Mouse (Mus musculus) heart, postnatal 10 days (tissue): ENCODE measurements around the gene Rasgrp4. TPM values are rescaled to one million over a fixed set of nuclear protein-coding genes. Genes with fewer than 3 reads are reported as not detected.
"Not testable (repeated sequence)": the region's sequence is repeated elsewhere in the genome, so short reads cannot be mapped to it uniquely, and the experiment has no call there.

Source experiments
- DNase-seq, 2 experiments: peaks; one replicate each; pipeline ENCODE4 v3.0.0; 2021
- intact Hi-C: fragments of 180-260 bp; cut with DNase I; formaldehyde crosslinking; loops from one replicate; pipeline ENCODE4 v1.15.1; 2025
- total RNA-seq, 2 experiments: library from RNA; stranded (reverse); gene quantifications; 2 replicates each; pipeline ENCODE4 v1.2.3; 2021

Rasgrp4 gene
- total RNA-seq, result 1 to 10 TPM; 1.1 to 2.1 TPM

DNA sequence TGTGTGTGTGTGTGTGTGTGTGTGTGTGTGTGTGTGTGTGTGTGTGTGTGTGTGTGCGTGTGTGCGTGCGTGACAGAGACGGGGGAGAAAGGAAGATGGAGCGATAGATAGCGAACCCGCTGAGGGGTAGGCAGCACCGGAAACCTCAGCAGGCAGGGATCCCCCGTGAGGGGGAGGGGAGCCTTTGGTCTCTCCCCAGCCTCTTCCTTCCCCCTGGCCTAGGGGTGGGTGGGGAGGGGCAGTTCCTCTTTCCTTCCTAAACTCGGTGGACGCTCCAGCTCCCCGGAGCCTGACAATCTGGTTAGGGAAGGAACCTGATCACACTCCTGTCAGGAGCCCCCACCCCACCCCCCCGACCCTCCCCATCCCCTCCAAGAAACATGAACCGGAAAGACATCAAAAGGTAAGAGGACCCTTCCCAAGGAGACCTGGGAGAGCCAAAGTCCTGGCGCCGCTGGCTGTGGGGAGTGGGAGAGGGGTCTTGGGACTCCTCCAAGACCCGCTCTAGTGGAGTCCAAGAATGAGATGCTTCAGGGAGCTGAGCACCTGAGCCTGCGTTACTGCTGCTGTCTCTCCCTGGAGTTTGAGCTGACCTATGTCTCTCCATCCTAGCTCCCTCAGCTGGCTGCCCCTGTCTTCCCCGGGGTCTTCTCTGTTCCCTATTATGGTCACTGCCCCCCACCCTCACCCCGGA, at the start of gene Rasgrp4:
Rasgrp4 (plus strand) TSS at position 159 of the 694 bp plus-strand sequence.
- intact Hi-C loops, result no loop called here
- peak; percentile 34 to 35 for DNase-seq

- intact Hi-C loops, result loop anchor here (10.0 kb wide), 1 partner anchor 451 kb away; the partner anchor contains the start of gene Acp7
- DNase-seq, result no peak
Measured at GRCm38 (mm10) chr7:29085981-29086380, 48.7 kb upstream of the Rasgrp4 start.

- DNase-seq, result no peak
- intact Hi-C loops, result loop anchor here (10.0 kb wide), 1 partner anchor 452 kb away; the partner anchor contains the start of gene Acp7
Measured at GRCm38 (mm10) chr7:29086902-29087301, 47.7 kb upstream of the Rasgrp4 start.

DNA sequence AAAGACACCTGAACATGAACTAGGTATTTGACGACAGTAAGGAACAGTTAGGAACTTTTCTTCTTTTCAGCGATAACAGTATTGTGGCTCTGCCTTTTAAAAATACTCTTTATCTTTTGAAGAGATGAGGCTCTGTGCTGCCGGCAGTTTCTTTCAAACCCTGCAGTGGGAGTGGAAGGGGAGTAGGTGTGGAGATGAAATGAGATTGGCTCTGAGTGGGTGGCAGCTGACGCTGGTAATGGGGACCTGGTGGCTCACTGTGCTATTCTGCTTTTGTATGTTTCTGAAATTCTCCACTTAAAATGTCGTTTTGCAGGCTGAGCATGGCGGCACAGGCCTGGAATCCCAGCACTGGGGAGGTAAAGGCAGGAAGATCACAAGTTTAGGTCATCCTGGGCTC, 45.8 kb upstream of the Rasgrp4 start:
- intact Hi-C loops, result loop anchor here (10.0 kb wide), 1 partner anchor 454 kb away; the partner anchor contains the start of gene Acp7
- DNase-seq, result no peak

- intact Hi-C loops, result no loop called here
- no peak for DNase-seq
Measured at GRCm38 (mm10) chr7:29097131-29097530, 37.5 kb upstream of the Rasgrp4 start.

DNA sequence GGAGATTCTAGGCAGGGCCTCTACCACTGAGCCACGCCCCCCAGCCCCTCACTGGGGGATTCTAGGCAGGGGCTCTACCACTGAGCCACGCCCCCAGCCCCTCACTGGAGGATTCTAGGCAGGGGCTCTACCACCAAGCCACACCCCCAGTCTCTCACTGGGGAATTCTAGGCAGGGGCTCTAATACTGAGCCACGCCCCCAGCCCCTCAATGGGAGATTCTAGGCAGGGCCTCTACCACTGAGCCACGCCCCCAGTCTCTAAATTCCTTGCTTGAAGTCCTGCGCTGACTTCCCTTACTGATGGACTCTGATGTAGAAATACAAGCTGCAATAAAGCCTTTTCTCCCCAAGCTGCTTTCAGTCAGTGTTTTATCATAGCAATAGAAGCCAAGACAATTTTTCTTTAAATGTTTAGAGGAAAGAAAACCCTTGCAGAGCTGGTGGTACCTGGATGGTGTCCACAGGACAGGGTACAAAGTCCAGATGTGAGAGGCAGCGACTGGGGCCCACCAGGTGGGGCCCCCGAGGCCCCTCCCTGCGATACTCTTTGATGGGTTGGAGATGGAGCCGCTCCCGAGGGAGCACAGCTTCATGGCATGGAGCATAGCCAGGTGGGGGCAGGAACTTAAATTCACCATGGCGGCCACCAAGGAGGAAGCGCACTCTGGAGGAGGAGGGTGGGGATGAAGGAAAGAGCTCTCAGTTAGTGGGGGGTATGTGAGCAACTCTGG, 33.2 kb upstream of the Rasgrp4 start:
- DNase-seq, result no peak
- intact Hi-C loops, result no loop called here

DNA sequence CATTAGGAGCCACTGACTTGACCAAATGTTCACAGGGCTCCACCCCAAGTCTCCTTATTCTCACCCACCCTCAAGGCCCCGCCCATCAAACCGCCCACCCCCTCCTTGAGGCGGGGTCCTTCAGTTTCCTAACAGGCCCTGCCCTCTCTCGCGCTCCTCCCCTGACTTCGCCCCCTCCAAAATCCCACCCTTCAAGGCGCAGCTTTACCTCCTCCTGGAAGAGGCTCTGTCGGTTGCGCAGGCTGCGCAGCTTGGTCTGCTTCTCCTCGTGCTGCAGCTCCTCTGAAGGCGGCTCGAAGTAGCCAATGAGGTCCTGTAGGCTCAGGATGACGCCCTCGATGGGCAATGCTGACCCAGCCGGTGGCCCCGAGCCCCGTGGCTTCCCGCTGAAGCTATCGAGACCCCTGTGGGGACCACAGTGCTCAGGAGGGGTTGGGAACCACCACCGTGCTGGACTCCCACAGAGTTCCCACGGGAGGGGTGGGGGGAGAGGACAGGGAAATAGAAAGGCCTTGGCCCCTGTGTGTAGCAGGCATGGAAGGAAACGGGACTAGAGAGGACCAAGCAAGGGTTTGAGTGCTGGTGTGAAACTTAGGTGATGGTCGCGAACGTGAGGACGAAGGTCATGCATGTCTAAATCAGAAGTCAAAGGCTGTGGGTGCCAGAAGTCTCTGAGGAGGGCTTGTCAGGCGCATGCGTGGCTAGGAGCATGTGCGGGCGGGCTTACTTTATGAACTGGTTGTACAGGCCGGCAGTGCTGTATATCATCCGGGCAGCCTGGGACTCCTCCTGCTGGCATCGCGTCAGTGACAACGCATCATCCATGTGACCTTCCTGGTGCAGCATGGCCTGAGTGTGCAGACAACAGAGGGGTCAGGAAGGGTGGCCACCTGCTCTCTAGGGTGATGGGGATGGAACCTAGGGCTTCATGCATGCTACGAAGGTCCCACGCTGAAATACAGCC, 25.4 kb upstream of the Rasgrp4 start:
- DNase-seq, result peak; percentile 52 to 57
- intact Hi-C loops, result no loop called here

DNA sequence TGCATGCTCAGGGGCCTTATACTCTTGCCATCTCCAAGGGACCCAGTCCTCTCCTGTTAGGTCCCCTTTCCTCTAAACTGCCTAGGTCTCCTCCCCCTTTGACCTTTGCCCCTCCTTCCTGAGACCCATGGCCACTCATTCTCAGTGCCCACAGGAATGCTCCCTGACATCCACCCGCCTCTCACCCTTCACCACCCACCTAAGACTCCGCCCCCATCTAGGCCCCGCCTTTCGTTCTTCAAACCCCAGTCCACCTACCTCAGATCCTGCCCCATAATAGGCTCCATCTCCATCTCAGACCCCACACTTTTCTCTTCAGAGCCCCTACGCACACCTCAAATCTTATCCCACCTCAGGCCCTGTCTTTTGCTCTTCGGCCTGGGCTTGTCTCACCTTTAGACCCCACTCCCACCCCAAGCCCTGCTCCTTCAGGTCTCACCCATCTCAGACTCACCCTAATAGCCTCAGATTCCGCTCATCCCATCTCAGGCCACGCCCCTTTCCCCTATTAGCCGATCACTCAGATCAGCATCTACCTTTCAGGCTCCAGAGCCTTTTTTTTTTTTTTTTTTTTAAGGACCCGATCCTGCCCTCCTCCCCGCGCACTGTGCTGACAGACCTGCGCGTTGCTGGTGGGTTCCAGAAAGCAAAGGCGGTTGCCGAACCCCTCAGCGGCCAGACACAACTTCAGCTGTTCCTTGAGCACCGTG, 16.4 kb upstream of the Rasgrp4 start:
- no peak for DNase-seq

DNA sequence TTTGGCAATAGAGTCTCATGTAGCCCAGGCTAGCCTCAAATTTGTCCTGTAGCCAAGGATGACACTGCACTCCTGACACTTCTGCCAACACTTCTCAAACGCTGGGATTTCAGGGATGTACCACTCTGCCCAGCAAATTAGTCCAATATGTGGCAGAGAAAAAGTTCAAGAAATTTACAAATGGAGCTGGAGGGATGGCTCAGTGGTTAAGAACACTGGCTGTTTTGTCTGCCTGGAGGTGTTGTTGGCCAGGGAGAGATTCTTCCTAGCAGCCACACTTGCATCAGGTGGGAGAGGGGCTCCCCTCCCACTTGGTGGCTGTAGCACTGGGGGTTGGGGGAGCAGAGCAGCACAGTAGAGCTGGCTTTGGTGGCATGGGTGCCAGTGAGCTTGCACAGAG, 15.1 kb upstream of the Rasgrp4 start:
- DNase-seq, result no peak
- intact Hi-C loops, result no loop called here

More for the DNA sequence above, 16.4 kb upstream of the Rasgrp4 start:
- intact Hi-C loops, result no loop called here

- no peak for DNase-seq
Measured at GRCm38 (mm10) chr7:29122821-29123220, 11.8 kb upstream of the Rasgrp4 start.

DNA sequence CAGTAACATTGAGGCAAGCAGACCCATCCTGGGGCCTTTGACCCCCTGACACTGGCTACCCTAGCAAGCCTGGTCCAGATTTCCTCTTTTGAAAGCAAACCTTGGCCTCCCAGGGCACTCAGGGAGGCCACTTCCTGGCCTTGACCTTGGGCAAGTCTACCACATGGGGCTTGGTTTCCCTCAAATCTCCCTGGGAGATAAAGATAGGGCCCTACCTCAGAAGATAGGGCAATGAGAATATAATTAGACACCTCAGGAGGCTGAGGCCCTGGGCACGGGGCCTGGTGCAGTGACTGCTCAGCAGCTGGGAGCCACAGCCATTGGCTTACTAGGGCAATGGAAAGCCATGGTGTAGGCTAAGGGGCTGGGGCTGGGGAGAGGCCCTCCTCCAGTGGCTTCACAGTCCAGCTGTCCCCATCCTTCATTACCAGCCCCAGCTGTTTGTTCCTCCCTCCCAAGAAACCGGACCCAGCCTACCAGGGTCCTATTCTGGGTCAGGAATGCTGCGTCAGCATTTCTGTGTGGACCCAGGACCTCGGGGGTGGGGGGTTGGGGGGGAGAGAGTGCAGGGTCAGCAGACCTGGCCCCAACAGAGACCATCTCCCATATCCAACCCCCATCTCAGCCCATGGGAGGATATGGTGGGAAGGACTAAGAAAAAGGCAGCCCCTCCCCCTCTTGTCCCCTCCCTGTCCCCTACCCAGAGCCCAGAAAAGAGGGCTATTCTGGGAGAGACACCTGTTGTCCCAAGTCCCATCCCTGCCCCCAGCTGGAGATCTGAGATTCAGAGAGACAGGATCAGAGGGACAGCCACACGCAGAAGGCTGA, 10.9 kb upstream of the Rasgrp4 start:
- intact Hi-C loops, result no loop called here
- no peak for DNase-seq

More at GRCm38 (mm10) chr7:29122821-29123220, 11.8 kb upstream of the Rasgrp4 start:
- intact Hi-C loops, result no loop called here

DNA sequence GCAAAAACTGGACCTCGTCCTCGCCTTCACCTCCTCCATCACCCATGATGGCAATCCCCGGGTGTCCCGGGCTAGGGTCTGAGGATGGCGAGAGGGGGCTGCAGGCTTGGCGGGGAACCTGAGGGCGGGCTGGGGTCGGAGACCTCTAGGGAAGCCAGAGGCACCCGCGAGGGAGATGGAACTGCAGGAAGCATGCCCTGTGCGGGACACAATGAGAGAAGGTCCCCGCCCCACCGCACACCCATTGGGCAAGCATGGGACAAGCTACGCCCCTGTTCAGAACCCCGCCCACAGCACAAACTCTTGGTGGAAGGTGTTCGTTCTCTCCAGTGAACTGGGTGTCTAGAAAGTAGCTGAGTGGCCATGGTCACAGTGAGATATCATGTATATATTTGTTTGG, 9.7 kb upstream of the Rasgrp4 start, which contains the start of gene Ryr1:
Ryr1 (minus strand) TSS at position 210 of the 400 bp plus-strand sequence.
- intact Hi-C loops, result loop anchor here (5.0 kb wide), 2 partner anchors 52 to 117 kb away; no protein-coding TSS in a partner anchor
- peak; percentile 17 to 54 for DNase-seq

DNA sequence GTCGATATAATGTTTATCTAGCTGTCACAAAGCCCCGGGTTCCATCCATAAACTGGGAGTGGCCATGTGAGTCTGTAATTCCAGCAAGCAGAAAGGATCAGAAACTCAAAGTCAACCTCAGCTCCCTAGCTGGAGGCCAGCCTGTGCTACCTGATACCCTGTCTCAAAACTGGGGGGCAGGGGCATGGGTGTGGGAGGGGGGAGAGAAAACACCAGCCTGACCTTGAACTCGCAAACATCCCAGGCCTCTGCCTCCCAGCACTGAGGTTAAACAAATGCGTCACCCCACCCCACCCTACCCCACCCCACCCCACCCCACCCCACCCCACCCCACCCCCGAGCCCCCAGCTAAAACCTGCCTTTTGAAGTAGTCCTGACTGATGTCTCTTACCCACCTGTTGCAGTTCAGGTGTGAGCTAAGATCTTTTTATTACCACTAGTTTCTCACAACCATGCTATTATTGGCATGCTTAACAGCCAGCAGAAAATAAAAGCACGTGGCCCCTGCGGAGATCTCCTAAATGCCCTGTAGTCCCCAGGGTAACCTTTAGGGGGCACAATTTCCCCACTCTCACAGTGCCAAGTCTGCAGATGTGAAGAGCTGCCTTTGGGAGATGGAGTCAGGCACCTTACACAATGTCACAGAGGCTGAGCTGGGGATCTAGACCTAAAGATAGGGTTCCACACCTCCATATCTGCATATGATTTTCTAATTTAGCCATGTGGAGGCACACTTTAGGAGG, 8.3 kb upstream of the Rasgrp4 start:
- peak; percentile 54 to 68 for DNase-seq
- intact Hi-C loops, result loop anchor here (5.0 kb wide), 2 partner anchors 51 to 116 kb away; no protein-coding TSS in a partner anchor

DNA sequence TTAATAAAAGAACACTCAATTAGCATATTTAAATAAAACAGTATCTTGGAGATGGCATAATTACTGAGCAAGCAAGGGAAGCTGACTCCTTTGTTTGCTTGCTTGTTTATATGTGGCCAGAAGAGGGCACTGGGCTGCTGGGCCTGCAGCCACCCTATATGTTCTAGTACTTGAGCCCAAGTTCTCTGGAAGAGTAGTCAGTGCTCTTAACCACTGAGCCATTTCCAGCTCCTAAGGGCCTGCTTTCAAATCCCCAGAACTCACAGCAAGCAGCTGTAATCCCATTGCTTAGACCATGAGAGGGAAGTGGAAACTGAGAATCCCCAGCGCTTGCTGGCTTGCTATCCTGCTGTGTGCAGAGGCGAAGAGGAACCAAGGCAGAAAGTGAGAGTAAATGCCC, 5.9 kb upstream of the Rasgrp4 start:
- peak in 1 of 2 experiments; percentile 29 for DNase-seq
- intact Hi-C loops, result loop anchor here (2.0 to 5.0 kb wide), 3 partner anchors 49 to 172 kb away; no protein-coding TSS in a partner anchor

DNA sequence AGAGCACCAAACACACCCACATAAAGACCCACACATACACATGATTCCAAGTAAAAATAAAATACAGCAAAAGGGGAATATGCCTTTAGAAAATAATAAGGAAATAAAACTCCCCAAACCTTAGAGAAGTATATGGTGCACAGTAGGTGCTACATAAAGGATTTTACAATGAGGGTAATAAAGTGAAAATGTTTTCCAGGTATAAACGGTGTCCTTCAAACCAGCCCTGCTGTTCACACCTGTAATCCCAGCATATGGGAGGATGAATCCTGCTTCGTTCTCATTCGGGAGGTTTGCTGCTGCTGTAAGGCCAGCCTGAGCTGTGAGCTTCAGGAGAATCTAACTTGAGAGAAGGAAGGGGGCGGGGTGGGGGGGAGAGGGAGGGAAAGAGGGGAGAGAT, 421 bp upstream of the Rasgrp4 start:
- DNase-seq, result no peak
- intact Hi-C loops, result no loop called here

- no peak for DNase-seq
- intact Hi-C loops, result no loop called here
Measured at GRCm38 (mm10) chr7:29137429-29137828, 2.8 kb downstream of the Rasgrp4 start.

- intact Hi-C loops, result not testable (repeated sequence)
Measured at GRCm38 (mm10) chr7:29139237-29139636, 4.6 kb downstream of the Rasgrp4 start.

DNA sequence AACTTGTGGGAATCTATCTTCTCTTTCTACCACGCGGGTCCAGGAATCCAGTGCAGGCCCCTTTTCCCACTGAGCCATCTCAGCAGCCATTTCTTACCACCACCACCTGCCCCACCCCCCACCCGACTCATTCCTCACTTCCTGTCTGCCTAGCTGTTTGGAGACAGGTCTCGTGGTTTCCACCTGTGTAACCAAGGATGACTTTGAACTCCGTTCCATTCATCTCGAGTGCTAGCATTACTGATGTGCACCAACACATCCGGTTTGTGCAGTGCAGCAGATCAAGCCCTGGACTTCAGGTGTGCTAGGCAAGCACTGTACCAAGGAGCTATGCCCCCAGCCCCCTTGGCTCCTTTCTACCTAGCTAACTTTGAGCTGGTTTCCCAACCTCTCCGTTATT, 6.8 kb downstream of the Rasgrp4 start:
- intact Hi-C loops, result no loop called here
- no peak for DNase-seq

More at GRCm38 (mm10) chr7:29139237-29139636, 4.6 kb downstream of the Rasgrp4 start:
- not testable (repeated sequence) for DNase-seq
